Mouse (Mus musculus): ENCODE measurements at regions not wholly inside any gene's neighbourhood (a gene's known extent, or its start where the extent isn't known, plus 50 kb on each side); places are given as distances from the start of the nearest gene placed in this dataset.

- no peak for ATAC-seq
- Histone ChIP-seq H3K27me3 (replicated peaks; ENCODE audit: control insufficient read depth, insufficient read depth, low read length) (no peaks in the 10 kb centered on the region), H3K9ac (ENCODE audit: low read depth, low read length) (no peak overlapping the region), H3K36me3 (ENCODE audit: control insufficient read depth, insufficient read depth) (no peaks in the 10 kb centered on the region), H3K4me3 (ENCODE audit: low read depth, low read length) (no peak overlapping the region), H3K4me1 (replicated peaks; ENCODE audit: control insufficient read depth, insufficient read depth, low read length) (no peaks in the 10 kb centered on the region), H3K27ac (ENCODE audit: low read depth, low read length) (no peak overlapping the region), H3K9me3 (ENCODE audit: control insufficient read depth) (no peaks in the 10 kb centered on the region), H3K4me2 (replicated peaks; ENCODE audit: low read depth) (no peak overlapping the region)
- TF ChIP-seq CTCF (IDR thresholded peaks at IDR 0.05; ENCODE audit: low read depth), result no peak
- 79% methylated on average over 5 of the region's 5 CpGs for WGBS
Measured at GRCm38 (mm10) chr6:117237096-117237495, 68.8 kb downstream of the Cxcl12 start.

- H3K27me3 ChIP-seq (replicated peaks; ENCODE audit: control insufficient read depth, insufficient read depth, low read length), result no peaks in the 10 kb centered on the region
- H3K9me3 ChIP-seq (ENCODE audit: control insufficient read depth), result no peaks in the 10 kb centered on the region
- 56% methylated on average over 3 of the region's 3 CpGs for WGBS
- no peak overlapping the region for H3K4me3 ChIP-seq (ENCODE audit: low read depth, low read length)
- H3K4me1 ChIP-seq (replicated peaks; ENCODE audit: control insufficient read depth, insufficient read depth, low read length), result no peaks in the 10 kb centered on the region
- TF ChIP-seq CTCF (IDR thresholded peaks at IDR 0.05; ENCODE audit: low read depth), result no peak
- H3K27ac ChIP-seq (ENCODE audit: low read depth, low read length), result no peak overlapping the region
- ATAC-seq, result no peak
- no peak overlapping the region for H3K9ac ChIP-seq (ENCODE audit: low read depth, low read length)
- H3K36me3 ChIP-seq (ENCODE audit: control insufficient read depth, insufficient read depth), result no peaks in the 10 kb centered on the region
- no peak overlapping the region for H3K4me2 ChIP-seq (replicated peaks; ENCODE audit: low read depth)
Measured at GRCm38 (mm10) chr6:117241206-117241605, 72.9 kb downstream of the Cxcl12 start.

GRCm38 (mm10) chr6:117245398-117245797 lies 77.1 kb downstream of the Cxcl12 start:
- H3K9ac ChIP-seq (ENCODE audit: low read depth, low read length), result no peak overlapping the region
- no peaks in the 10 kb centered on the region for H3K36me3 ChIP-seq (ENCODE audit: control insufficient read depth, insufficient read depth)
- no peaks in the 10 kb centered on the region for H3K9me3 ChIP-seq (ENCODE audit: control insufficient read depth)
- no peak for TF ChIP-seq CTCF (IDR thresholded peaks at IDR 0.05; ENCODE audit: low read depth)
- no peak overlapping the region for H3K4me2 ChIP-seq (replicated peaks; ENCODE audit: low read depth)
- H3K27ac ChIP-seq (ENCODE audit: low read depth, low read length), result no peak overlapping the region
- ATAC-seq, result no peak
- H3K27me3 ChIP-seq (replicated peaks; ENCODE audit: control insufficient read depth, insufficient read depth, low read length), result no peaks in the 10 kb centered on the region
- no peak overlapping the region for H3K4me3 ChIP-seq (ENCODE audit: low read depth, low read length)
- WGBS, result 67% methylated on average over 5 of the region's 5 CpGs
- H3K4me1 ChIP-seq (replicated peaks; ENCODE audit: control insufficient read depth, insufficient read depth, low read length), result no peaks in the 10 kb centered on the region

- no peak for TF ChIP-seq CTCF (IDR thresholded peaks at IDR 0.05; ENCODE audit: low read depth)
- Histone ChIP-seq H3K36me3 (ENCODE audit: control insufficient read depth, insufficient read depth) (no peaks in the 10 kb centered on the region), H3K9ac (ENCODE audit: low read depth, low read length) (no peak overlapping the region), H3K4me2 (replicated peaks; ENCODE audit: low read depth) (no peak overlapping the region), H3K4me3 (ENCODE audit: low read depth, low read length) (no peak overlapping the region), H3K27ac (ENCODE audit: low read depth, low read length) (no peak overlapping the region), H3K9me3 (ENCODE audit: control insufficient read depth) (no peaks in the 10 kb centered on the region), H3K27me3 (replicated peaks; ENCODE audit: control insufficient read depth, insufficient read depth, low read length) (no peaks in the 10 kb centered on the region), H3K4me1 (replicated peaks; ENCODE audit: control insufficient read depth, insufficient read depth, low read length) (no peaks in the 10 kb centered on the region)
- ATAC-seq, result no peak
- 82% methylated on average over 6 of the region's 6 CpGs for WGBS
Measured at GRCm38 (mm10) chr6:117245849-117246248, 77.5 kb downstream of the Cxcl12 start.

GRCm38 (mm10) chr6:117249230-117249921 lies 81.0 kb downstream of the Cxcl12 start:
- no peaks in the 10 kb centered on the region for H3K9me3 ChIP-seq (ENCODE audit: control insufficient read depth)
- no peaks in the 10 kb centered on the region for H3K36me3 ChIP-seq (ENCODE audit: control insufficient read depth, insufficient read depth)
- ATAC-seq, result no peak
- no peak overlapping the region for H3K4me2 ChIP-seq (replicated peaks; ENCODE audit: low read depth)
- H3K27me3 ChIP-seq (replicated peaks; ENCODE audit: control insufficient read depth, insufficient read depth, low read length), result no peaks in the 10 kb centered on the region
- H3K4me1 ChIP-seq (replicated peaks; ENCODE audit: control insufficient read depth, insufficient read depth, low read length), result no peaks in the 10 kb centered on the region
- TF ChIP-seq CTCF (IDR thresholded peaks at IDR 0.05; ENCODE audit: low read depth), result peak; percentile 67
- no peak overlapping the region for H3K9ac ChIP-seq (ENCODE audit: low read depth, low read length)
- WGBS, result 84% methylated on average over 18 of the region's 18 CpGs
- H3K4me3 ChIP-seq (ENCODE audit: low read depth, low read length), result no peak overlapping the region
- H3K27ac ChIP-seq (ENCODE audit: low read depth, low read length), result no peak overlapping the region

GRCm38 (mm10) chr6:117250051-117250450 lies 81.7 kb downstream of the Cxcl12 start:
- 37% methylated on average over 2 of the region's 2 CpGs for WGBS
- no peak overlapping the region for H3K27ac ChIP-seq (ENCODE audit: low read depth, low read length)
- no peak for ATAC-seq

More at GRCm38 (mm10) chr6:117250051-117250450, 81.7 kb downstream of the Cxcl12 start:
- no peaks in the 10 kb centered on the region for H3K36me3 ChIP-seq (ENCODE audit: control insufficient read depth, insufficient read depth)
- no peak overlapping the region for H3K9ac ChIP-seq (ENCODE audit: low read depth, low read length)
- H3K4me2 ChIP-seq (replicated peaks; ENCODE audit: low read depth), result no peak overlapping the region
- no peaks in the 10 kb centered on the region for H3K4me1 ChIP-seq (replicated peaks; ENCODE audit: control insufficient read depth, insufficient read depth, low read length)
- H3K9me3 ChIP-seq (ENCODE audit: control insufficient read depth), result no peaks in the 10 kb centered on the region
- H3K27me3 ChIP-seq (replicated peaks; ENCODE audit: control insufficient read depth, insufficient read depth, low read length), result no peaks in the 10 kb centered on the region
- H3K4me3 ChIP-seq (ENCODE audit: low read depth, low read length), result no peak overlapping the region
- TF ChIP-seq CTCF (IDR thresholded peaks at IDR 0.05; ENCODE audit: low read depth), result no peak
